Mouse (Mus musculus): Measurements from ENCODE around the gene Foxp2.

DNA sequence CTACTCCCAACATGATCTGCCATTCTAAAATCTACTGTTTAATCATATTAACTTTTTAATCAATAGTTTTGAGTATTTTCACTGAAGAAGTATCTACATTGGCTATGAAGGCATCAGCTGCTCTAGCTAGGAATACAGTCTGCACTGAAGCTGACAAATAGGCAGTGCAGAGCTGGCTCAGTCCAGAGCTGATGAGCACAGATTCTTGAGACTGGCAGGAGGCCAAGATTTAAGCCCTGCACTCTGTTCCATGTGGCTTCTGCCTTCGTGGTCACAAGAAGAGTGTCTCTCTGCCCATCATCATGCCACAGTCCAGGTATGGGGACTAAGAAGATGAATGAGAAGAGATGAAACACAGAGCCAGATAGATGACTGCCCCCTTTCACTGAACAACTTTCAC lies 398.1 kb downstream of the Foxp2 start:
- TF ChIP-seq CTCF (IDR thresholded peaks at IDR 0.05; ENCODE audit: low read depth, low read length) (no peak), TAL1 (conservative IDR thresholded peaks at IDR 0.05; ENCODE audit: low read depth, low read length) (no peak)
